Mouse (Mus musculus): ENCODE results near the gene Zswim4. TPM values are rescaled to one million over a fixed set of nuclear protein-coding genes. Genes with fewer than 3 reads are reported as not detected.

Gene Zswim4
- polyA plus RNA-seq, 1 experiment from 2014 or later, result 22.5 TPM

DNA sequence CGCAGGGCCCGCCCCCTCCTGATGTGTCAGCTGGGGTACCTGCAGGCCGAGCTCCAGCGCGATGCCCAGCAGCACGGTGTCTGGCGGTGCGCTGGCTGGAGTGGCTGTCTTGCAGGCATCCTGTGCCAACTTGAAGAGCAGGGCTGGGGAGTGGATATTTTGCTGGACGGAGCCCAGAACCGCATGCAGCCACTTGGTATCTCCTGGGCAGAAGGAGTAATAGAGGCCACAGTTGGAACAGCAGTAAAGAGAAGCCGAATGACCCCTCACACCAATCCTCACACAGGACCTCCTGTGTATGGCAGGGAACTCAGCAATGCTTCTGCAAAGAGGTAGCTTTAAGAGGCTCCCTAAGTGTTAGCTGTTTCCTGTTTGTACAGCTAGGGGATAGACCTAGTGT is 19.6 kb downstream of the Zswim4 start:
- H3K4me3 ChIP-seq (ENCODE audit: low read depth, low read length), result no peak overlapping the region
- H3K9ac ChIP-seq (ENCODE audit: low read depth, low read length), result no peak overlapping the region
- peaks cover 19% of the 10 kb centered on the region for H3K36me3 ChIP-seq (ENCODE audit: control insufficient read depth, insufficient read depth, low read length)
- H3K4me1 ChIP-seq (replicated peaks; ENCODE audit: control insufficient read depth, insufficient read depth, low read length), result no peaks in the 10 kb centered on the region
- ATAC-seq (ENCODE audit: low FRiP score) (no peak), DNase-seq (ENCODE audit: low spot score) (no peak)
- no peaks in the 10 kb centered on the region for H3K9me3 ChIP-seq (ENCODE audit: control insufficient read depth, low read length)
- H3K27ac ChIP-seq (ENCODE audit: low read depth, low read length), result no peak overlapping the region
- 98% methylated on average over 11 of the region's 11 CpGs for WGBS
- H3K27me3 ChIP-seq (ENCODE audit: control insufficient read depth, insufficient read depth, low read length), result no peaks in the 10 kb centered on the region
- no peak overlapping the region for H3K4me2 ChIP-seq (replicated peaks; ENCODE audit: low read depth, low read length)

GRCm38 (mm10) chr8:84213277-84213676 is 23.6 kb downstream of the Zswim4 start:
- H3K9ac ChIP-seq (ENCODE audit: low read depth, low read length), result no peak overlapping the region
- ATAC-seq (ENCODE audit: low FRiP score), result no peak

DNA sequence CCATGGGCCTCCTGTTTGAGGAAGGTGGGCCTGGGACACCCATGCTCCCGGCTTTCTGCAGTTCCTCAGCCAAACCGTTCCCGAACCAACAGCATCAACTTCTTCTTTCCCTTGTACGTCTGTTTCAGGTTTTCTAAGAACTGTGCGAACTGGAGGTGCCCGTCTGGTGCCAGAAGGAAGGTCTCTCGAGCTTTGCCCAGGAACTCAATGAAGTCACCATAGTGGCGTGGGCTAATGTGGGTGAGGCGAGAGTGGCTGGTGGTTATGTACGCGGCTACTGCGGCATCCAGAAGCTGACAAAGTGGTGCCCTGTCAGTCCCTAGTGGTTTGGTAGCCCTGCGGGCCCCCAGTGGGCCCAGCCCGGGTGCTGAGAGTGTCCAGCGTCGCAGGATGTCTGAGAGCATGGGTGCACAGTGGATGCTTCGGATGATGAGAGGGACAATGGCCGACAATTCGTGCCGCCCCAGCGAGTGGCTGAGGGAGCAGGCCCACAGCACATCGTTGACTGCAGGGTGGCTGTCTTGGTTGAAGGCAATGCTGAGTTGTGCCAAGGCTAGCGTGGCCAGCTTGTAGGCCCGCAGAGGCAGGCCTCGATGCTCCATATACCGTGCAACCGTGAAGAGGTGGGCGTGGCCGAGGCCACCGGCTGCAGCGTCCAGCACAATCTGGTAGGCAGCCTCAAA is 24.8 kb downstream of the Zswim4 start:
- peaks cover 19% of the 10 kb centered on the region for H3K36me3 ChIP-seq (ENCODE audit: control insufficient read depth, insufficient read depth, low read length)
- no peaks in the 10 kb centered on the region for H3K27me3 ChIP-seq (ENCODE audit: control insufficient read depth, insufficient read depth, low read length)
- no peak overlapping the region for H3K9ac ChIP-seq (ENCODE audit: low read depth, low read length)
- ATAC-seq (ENCODE audit: low FRiP score) (no peak), DNase-seq (ENCODE audit: low spot score) (no peak)
- no peaks in the 10 kb centered on the region for H3K9me3 ChIP-seq (ENCODE audit: control insufficient read depth, low read length)
- H3K4me1 ChIP-seq (replicated peaks; ENCODE audit: control insufficient read depth, insufficient read depth, low read length), result no peaks in the 10 kb centered on the region; the same call in 1 of the 2 replicates
- WGBS, result 94% methylated on average over 31 of the region's 31 CpGs
- no peak overlapping the region for H3K27ac ChIP-seq (ENCODE audit: low read depth, low read length)
- H3K4me3 ChIP-seq (ENCODE audit: low read depth, low read length), result no peak overlapping the region
- H3K4me2 ChIP-seq (replicated peaks; ENCODE audit: low read depth, low read length), result no peak overlapping the region

More at GRCm38 (mm10) chr8:84213277-84213676, 23.6 kb downstream of the Zswim4 start:
- Histone ChIP-seq H3K36me3 (ENCODE audit: control insufficient read depth, insufficient read depth, low read length) (peaks cover 22% of the 10 kb centered on the region), H3K9me3 (ENCODE audit: control insufficient read depth, low read length) (no peaks in the 10 kb centered on the region), H3K4me2 (replicated peaks; ENCODE audit: low read depth, low read length) (no peak overlapping the region), H3K27ac (ENCODE audit: low read depth, low read length) (no peak overlapping the region), H3K4me3 (ENCODE audit: low read depth, low read length) (no peak overlapping the region), H3K27me3 (ENCODE audit: control insufficient read depth, insufficient read depth, low read length) (no peaks in the 10 kb centered on the region), H3K4me1 (replicated peaks; ENCODE audit: control insufficient read depth, insufficient read depth, low read length) (no peaks in the 10 kb centered on the region; the same call in 1 of the 2 replicates)
- 90% methylated on average over 4 of the region's 4 CpGs for WGBS
- DNase-seq (ENCODE audit: low spot score), result no peak

- no peak overlapping the region for H3K4me3 ChIP-seq (ENCODE audit: low read depth, low read length)
- 92% methylated on average over 3 of the region's 3 CpGs for WGBS
- H3K36me3 ChIP-seq (ENCODE audit: control insufficient read depth, insufficient read depth, low read length), result peaks cover 18% of the 10 kb centered on the region
- no peak overlapping the region for H3K9ac ChIP-seq (ENCODE audit: low read depth, low read length)
- no peaks in the 10 kb centered on the region for H3K9me3 ChIP-seq (ENCODE audit: control insufficient read depth, low read length)
- H3K27ac ChIP-seq (ENCODE audit: low read depth, low read length), result no peak overlapping the region
- DNase-seq (ENCODE audit: low spot score) (no peak), ATAC-seq (ENCODE audit: low FRiP score) (no peak)
- H3K4me1 ChIP-seq (replicated peaks; ENCODE audit: control insufficient read depth, insufficient read depth, low read length), result no peaks in the 10 kb centered on the region; the same call in 1 of the 2 replicates
- H3K4me2 ChIP-seq (replicated peaks; ENCODE audit: low read depth, low read length), result no peak overlapping the region
- H3K27me3 ChIP-seq (ENCODE audit: control insufficient read depth, insufficient read depth, low read length), result no peaks in the 10 kb centered on the region
Observed at GRCm38 (mm10) chr8:84211202-84211601, 25.7 kb downstream of the Zswim4 start.

GRCm38 (mm10) chr8:84210167-84210791 is 26.6 kb downstream of the Zswim4 start:
- peak; percentile 62 for ATAC-seq (ENCODE audit: low FRiP score)
- Histone ChIP-seq H3K9me3 (ENCODE audit: control insufficient read depth, low read length) (no peaks in the 10 kb centered on the region), H3K9ac (ENCODE audit: low read depth, low read length) (no peak overlapping the region), H3K4me1 (replicated peaks; ENCODE audit: control insufficient read depth, insufficient read depth, low read length) (no peaks in the 10 kb centered on the region; the same call in 1 of the 2 replicates), H3K27ac (ENCODE audit: low read depth, low read length) (no peak overlapping the region), H3K36me3 (ENCODE audit: control insufficient read depth, insufficient read depth, low read length) (peaks cover 18% of the 10 kb centered on the region), H3K4me3 (ENCODE audit: low read depth, low read length) (no peak overlapping the region), H3K4me2 (replicated peaks; ENCODE audit: low read depth, low read length) (no peak overlapping the region), H3K27me3 (ENCODE audit: control insufficient read depth, insufficient read depth, low read length) (no peaks in the 10 kb centered on the region)
- WGBS, result 57% methylated on average over 34 of the region's 34 CpGs
- DNase-seq (ENCODE audit: low spot score), result peak; percentile 89

DNA sequence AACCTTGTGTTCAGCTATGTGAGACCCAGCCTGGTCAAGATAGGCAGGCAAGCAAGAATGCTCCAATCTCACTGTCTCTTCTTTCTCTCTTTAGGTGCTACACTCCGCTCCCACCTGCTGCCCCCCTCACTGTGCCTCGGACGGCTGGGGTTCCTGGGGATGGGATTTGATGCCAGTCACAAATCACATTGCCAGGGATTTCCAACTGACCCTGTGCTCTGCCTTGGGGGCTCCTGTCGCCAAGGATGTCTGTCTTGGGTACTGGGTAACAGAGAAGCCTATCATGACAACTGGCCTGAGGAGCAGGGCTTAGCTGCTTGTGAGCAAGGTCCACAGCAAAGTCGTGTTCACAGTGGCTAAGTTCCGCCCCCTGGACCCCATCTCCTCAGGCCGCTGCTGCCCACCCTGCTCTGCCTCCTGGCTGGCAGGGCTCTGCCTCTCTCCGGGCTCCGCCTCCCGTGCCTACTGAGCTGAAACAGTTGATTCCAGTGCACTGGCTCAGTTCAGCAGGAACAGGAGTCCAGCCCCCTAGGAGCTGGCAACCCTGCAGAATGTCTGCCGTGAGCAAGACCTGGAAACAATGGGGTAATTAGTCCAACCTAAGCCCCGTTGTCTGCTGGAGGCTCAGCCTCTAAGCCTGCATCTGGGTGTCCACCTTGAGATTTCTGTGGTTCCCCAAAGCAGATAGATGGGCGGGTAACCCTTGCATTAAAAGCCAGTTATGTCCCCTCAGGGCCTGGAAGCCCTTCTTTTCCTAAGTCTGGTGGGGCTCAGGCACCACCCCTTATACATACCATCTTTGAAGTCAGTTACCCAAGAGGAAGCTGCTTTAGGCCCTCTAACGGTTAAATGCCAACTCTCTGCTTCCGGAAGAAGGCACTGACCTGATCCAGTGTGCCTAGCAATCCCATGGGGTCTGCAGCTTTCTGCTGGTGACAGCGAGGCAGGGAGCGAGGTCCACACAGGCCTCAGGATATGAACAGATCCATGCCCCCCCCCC is 28.2 kb downstream of the Zswim4 start:
- Histone ChIP-seq H3K36me3 (ENCODE audit: control insufficient read depth, insufficient read depth, low read length) (peaks cover 15% of the 10 kb centered on the region), H3K9me3 (ENCODE audit: control insufficient read depth, low read length) (no peaks in the 10 kb centered on the region), H3K4me3 (ENCODE audit: low read depth, low read length) (no peak overlapping the region), H3K4me1 (replicated peaks; ENCODE audit: control insufficient read depth, insufficient read depth, low read length) (peaks cover 2% of the 10 kb centered on the region; the same call in 1 of the 2 replicates), H3K27ac (ENCODE audit: low read depth, low read length) (no peak overlapping the region), H3K4me2 (replicated peaks; ENCODE audit: low read depth, low read length) (no peak overlapping the region), H3K27me3 (ENCODE audit: control insufficient read depth, insufficient read depth, low read length) (no peaks in the 10 kb centered on the region), H3K9ac (ENCODE audit: low read depth, low read length) (no peak overlapping the region)
- no peak for DNase-seq (ENCODE audit: low spot score)
- ATAC-seq (ENCODE audit: low FRiP score), result no peak
- 56% methylated on average over 17 of the region's 17 CpGs for WGBS

DNA sequence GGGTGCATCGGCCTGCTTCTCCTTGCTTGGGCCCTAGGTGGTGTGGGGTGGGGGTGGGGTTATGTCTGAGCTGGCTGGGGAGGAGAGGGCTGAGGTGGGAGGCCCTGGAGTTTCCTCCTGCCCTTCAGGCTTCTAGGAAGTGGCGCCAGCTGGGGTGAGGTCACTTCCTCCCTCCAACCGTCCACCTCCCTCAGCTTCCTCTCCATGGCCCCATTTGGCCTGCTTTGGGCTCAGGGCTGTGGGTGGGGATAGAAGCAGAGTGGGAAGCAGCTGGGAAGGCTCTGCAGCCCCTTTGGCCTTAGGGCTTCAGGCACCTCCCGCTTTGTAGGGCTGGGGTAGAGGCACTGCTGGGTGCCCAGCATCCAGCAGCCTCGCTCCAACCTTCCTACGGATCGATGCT is 29.0 kb downstream of the Zswim4 start:
- Histone ChIP-seq H3K36me3 (ENCODE audit: control insufficient read depth, insufficient read depth, low read length) (peaks cover 13% of the 10 kb centered on the region), H3K9ac (ENCODE audit: low read depth, low read length) (no peak overlapping the region), H3K4me2 (replicated peaks; ENCODE audit: low read depth, low read length) (no peak overlapping the region), H3K4me1 (replicated peaks; ENCODE audit: control insufficient read depth, insufficient read depth, low read length) (peaks cover 3% of the 10 kb centered on the region; the same call in 1 of the 2 replicates), H3K27ac (ENCODE audit: low read depth, low read length) (no peak overlapping the region; the same call in 1 of the 2 replicates), H3K4me3 (ENCODE audit: low read depth, low read length) (no peak overlapping the region), H3K9me3 (ENCODE audit: control insufficient read depth, low read length) (no peaks in the 10 kb centered on the region), H3K27me3 (ENCODE audit: control insufficient read depth, insufficient read depth, low read length) (no peaks in the 10 kb centered on the region)
- 70% methylated on average over 7 of the region's 7 CpGs for WGBS
- no peak for DNase-seq (ENCODE audit: low spot score)
- ATAC-seq (ENCODE audit: low FRiP score), result no peak

DNA sequence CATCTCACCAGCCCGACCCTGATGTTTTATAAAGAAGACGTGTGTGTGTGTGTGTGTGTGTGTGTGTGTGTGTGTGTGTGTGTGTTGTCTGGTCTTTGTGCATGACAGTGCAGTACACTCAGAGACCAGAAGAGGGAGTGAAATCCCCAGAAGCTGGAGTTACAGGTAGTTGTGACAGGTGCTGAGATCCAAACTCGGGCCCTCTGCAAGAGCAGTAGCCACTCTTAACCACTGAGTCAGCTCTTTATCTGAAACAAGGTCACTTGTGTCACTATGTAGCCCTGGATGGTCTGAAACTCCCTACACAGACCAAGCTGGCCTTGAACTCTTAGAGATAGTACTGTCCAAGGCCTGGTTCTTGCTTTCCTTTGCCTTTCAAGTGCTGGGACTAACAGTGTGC is 30.2 kb downstream of the Zswim4 start:
- H3K4me1 ChIP-seq (replicated peaks; ENCODE audit: control insufficient read depth, insufficient read depth, low read length), result peaks cover 3% of the 10 kb centered on the region; the same call in 1 of the 2 replicates
- no peaks in the 10 kb centered on the region for H3K27me3 ChIP-seq (ENCODE audit: control insufficient read depth, insufficient read depth, low read length)
- 81% methylated on average over 3 of the region's 3 CpGs for WGBS
- no peak overlapping the region for H3K4me2 ChIP-seq (replicated peaks; ENCODE audit: low read depth, low read length)
- no peak overlapping the region for H3K4me3 ChIP-seq (ENCODE audit: low read depth, low read length)
- no peaks in the 10 kb centered on the region for H3K9me3 ChIP-seq (ENCODE audit: control insufficient read depth, low read length)
- H3K27ac ChIP-seq (ENCODE audit: low read depth, low read length), result no peak overlapping the region
- H3K9ac ChIP-seq (ENCODE audit: low read depth, low read length), result no peak overlapping the region
- H3K36me3 ChIP-seq (ENCODE audit: control insufficient read depth, insufficient read depth, low read length), result peaks cover 6% of the 10 kb centered on the region
- no peak for ATAC-seq (ENCODE audit: low FRiP score)
- no peak for DNase-seq (ENCODE audit: low spot score)
